Mouse (Mus musculus) layer of hippocampus, adult 2 months (tissue): ENCODE measurements around the gene Cnpy1. TPM values are rescaled to one million over a fixed set of nuclear protein-coding genes. Genes with fewer than 3 reads are reported as not detected.

ENCODE experiments used
- DNase-seq, 2 experiments: peaks; one replicate each; pipeline ENCODE4 v3.0.0; 2022; ENCODE audit warnings: low spot score in 2 of 2
- H3K27ac ChIP-seq: fragments of 200-600 bp; 2 replicates; pipeline ENCODE4 v1.8.1; 2022
- H3K4me3 ChIP-seq: fragments of 200-600 bp; 2 replicates; pipeline ENCODE4 v1.8.1; 2022; ENCODE audit warnings: mild to moderate bottlenecking
- CTCF ChIP-seq: fragments of 200-600 bp; conservative IDR thresholded peaks from 2 replicates; pipeline ENCODE4 v1.8.1; 2022; ENCODE audit warnings: antibody characterized with exemption, mild to moderate bottlenecking, moderate library complexity
- total RNA-seq, 2 experiments: library from RNA; stranded (reverse); gene quantifications; 2 replicates each; pipeline ENCODE4 v1.2.3; 2021

Cnpy1 gene
- total RNA-seq, 2 experiments from 2014 or later: 0.51 TPM; not detected in 1

- H3K27ac ChIP-seq: no peak overlapping the region
- TF ChIP-seq CTCF: no peak
- no peak for DNase-seq
- no peak overlapping the region for H3K4me3 ChIP-seq
Observed at GRCm38 (mm10) chr5:28172921-28173670, 72.5 kb downstream of the Cnpy1 start.

GRCm38 (mm10) chr5:28172261-28172920 is 73.2 kb downstream of the Cnpy1 start:
- no peak for TF ChIP-seq CTCF

GRCm38 (mm10) chr5:28171667-28172066 is 73.9 kb downstream of the Cnpy1 start:
- TF ChIP-seq CTCF: no peak
- DNase-seq: no peak
- no peak overlapping the region for H3K4me3 ChIP-seq
- H3K27ac ChIP-seq: no peak overlapping the region

More at GRCm38 (mm10) chr5:28172261-28172920, 73.2 kb downstream of the Cnpy1 start:
- Histone ChIP-seq H3K4me3 (no peak overlapping the region), H3K27ac (no peak overlapping the region)
- DNase-seq: no peak

- Histone ChIP-seq H3K27ac (no peak overlapping the region), H3K4me3 (no peak overlapping the region)
- DNase-seq: no peak
- no peak for TF ChIP-seq CTCF
Observed at GRCm38 (mm10) chr5:28170892-28171291, 74.7 kb downstream of the Cnpy1 start.

- DNase-seq: no peak
Observed at GRCm38 (mm10) chr5:28170081-28170480, 75.5 kb downstream of the Cnpy1 start.

GRCm38 (mm10) chr5:28169166-28169801 is 76.3 kb downstream of the Cnpy1 start:
- H3K27ac ChIP-seq: no peak overlapping the region
- no peak for TF ChIP-seq CTCF
- DNase-seq: no peak
- no peak overlapping the region for H3K4me3 ChIP-seq

More at GRCm38 (mm10) chr5:28170081-28170480, 75.5 kb downstream of the Cnpy1 start:
- H3K27ac ChIP-seq: no peak overlapping the region
- no peak overlapping the region for H3K4me3 ChIP-seq
- no peak for TF ChIP-seq CTCF

GRCm38 (mm10) chr5:28168253-28169165 is 77.1 kb downstream of the Cnpy1 start:
- no peak overlapping the region; the same call in 1 of the 2 replicates for H3K4me3 ChIP-seq
- DNase-seq: no peak
- no peak for TF ChIP-seq CTCF
- no peak overlapping the region for H3K27ac ChIP-seq

GRCm38 (mm10) chr5:28167611-28168252 is 77.9 kb downstream of the Cnpy1 start:
- Histone ChIP-seq H3K27ac (no peak overlapping the region), H3K4me3 (no peak overlapping the region; the same call in 1 of the 2 replicates)
- TF ChIP-seq CTCF: no peak
- no peak for DNase-seq

- no peak overlapping the region for H3K27ac ChIP-seq
- H3K4me3 ChIP-seq: peak overlapping the region; percentile 49
- no peak for DNase-seq
- no peak for TF ChIP-seq CTCF
Observed at GRCm38 (mm10) chr5:28166256-28167231, 79.1 kb downstream of the Cnpy1 start.

GRCm38 (mm10) chr5:28165358-28166255 is 80.0 kb downstream of the Cnpy1 start, which contains the start of gene En2:
Gene En2 (plus strand): TSS chr5:28165694.
- H3K27ac ChIP-seq: no peak within 1 kb of the TSS
- DNase-seq: peak; percentile 16 to 33
- peak within 1 kb of the TSS; percentile 49 for H3K4me3 ChIP-seq
- TF ChIP-seq CTCF: no peak
